Mouse (Mus musculus) C2C12 (cell line): ENCODE data around the gene Zzz3.

Experiments used
- CTCF ChIP-seq: IDR thresholded peaks from one replicate; pipeline ENCODE4 v1.5.1; 2011; ENCODE audit not compliant: control insufficient read depth, insufficient read depth, insufficient read length
- MAX ChIP-seq: IDR thresholded peaks from one replicate; pipeline ENCODE4 v1.6.1; 2011; ENCODE audit warnings: mild to moderate bottlenecking, control low read depth
- MYOD1 ChIP-seq: IDR thresholded peaks from one replicate; pipeline ENCODE4 v1.6.1; 2011; ENCODE audit warnings: low read depth; ENCODE audit not compliant: control insufficient read depth, insufficient read length
- USF1 ChIP-seq: IDR thresholded peaks from one replicate; pipeline ENCODE4 v1.6.1; 2011; ENCODE audit warnings: low read depth, mild to moderate bottlenecking, control low read depth, moderate library complexity

- TF ChIP-seq CTCF (no peak), USF1 (no peak), MAX (no peak), MYOD1 (no peak)
Measured at GRCm38 (mm10) chr3:152494667-152495360, 99.5 kb downstream of the Zzz3 start.
